Mouse (Mus musculus): Measurements from ENCODE around the gene Ubald2. TPM values are rescaled to one million over a fixed set of nuclear protein-coding genes. Genes with fewer than 3 reads are reported as not detected.
"Not testable (repeated sequence)": the region's sequence is repeated elsewhere in the genome, so short reads cannot be mapped to it uniquely, and the experiment has no call there.

The Ubald2 gene
- polyA plus RNA-seq, 1 experiment = 76.4 TPM

- H3K4me3 ChIP-seq (ENCODE audit: control insufficient read depth, low read depth, low read length) = no peak overlapping the region
- no peak for TF ChIP-seq CTCF (IDR thresholded peaks at IDR 0.05; ENCODE audit: control insufficient read depth, insufficient read depth, insufficient replicate concordance, low read depth, low read length)
- no peak for TF ChIP-seq POLR2A (IDR thresholded peaks at IDR 0.05; ENCODE audit: control insufficient read depth, low read depth, low read length)
- H3K4me1 ChIP-seq (ENCODE audit: control insufficient read depth, insufficient read depth, low read length) = peaks cover 13% of the 10 kb centered on the region
- no peaks in the 10 kb centered on the region for H3K27me3 ChIP-seq (ENCODE audit: control insufficient read depth, insufficient read depth, low read length)
- no peak overlapping the region for H3K27ac ChIP-seq (ENCODE audit: control insufficient read depth, insufficient read depth, low read depth, low read length)
- H3K36me3 ChIP-seq (ENCODE audit: control insufficient read depth, insufficient read depth, low read length) = no peaks in the 10 kb centered on the region
These were observed 24.9 kb upstream of the Ubald2 start for GRCm38 (mm10) chr11:116409008-116409407.

- not testable (repeated sequence) for H3K4me3 ChIP-seq (ENCODE audit: control insufficient read depth, low read depth, low read length); H3K27me3 ChIP-seq (ENCODE audit: control insufficient read depth, insufficient read depth, low read length); H3K36me3 ChIP-seq (ENCODE audit: control insufficient read depth, insufficient read depth, low read length); H3K27ac ChIP-seq (ENCODE audit: control insufficient read depth, insufficient read depth, low read depth, low read length)
- H3K4me1 ChIP-seq (ENCODE audit: control insufficient read depth, insufficient read depth, low read length) = peaks cover 13% of the 10 kb centered on the region
These were observed 23.5 kb upstream of the Ubald2 start for GRCm38 (mm10) chr11:116410415-116410814.

GRCm38 (mm10) chr11:116411582-116411981 is 22.3 kb upstream of the Ubald2 start:
- Histone ChIP-seq H3K27me3 (ENCODE audit: control insufficient read depth, insufficient read depth, low read length) (no peaks in the 10 kb centered on the region), H3K27ac (ENCODE audit: control insufficient read depth, insufficient read depth, low read depth, low read length) (no peak overlapping the region), H3K4me1 (ENCODE audit: control insufficient read depth, insufficient read depth, low read length) (peaks cover 13% of the 10 kb centered on the region), H3K36me3 (ENCODE audit: control insufficient read depth, insufficient read depth, low read length) (no peaks in the 10 kb centered on the region), H3K4me3 (ENCODE audit: control insufficient read depth, low read depth, low read length) (no peak overlapping the region)
- TF ChIP-seq CTCF (IDR thresholded peaks at IDR 0.05; ENCODE audit: control insufficient read depth, insufficient read depth, insufficient replicate concordance, low read depth, low read length) (no peak), POLR2A (IDR thresholded peaks at IDR 0.05; ENCODE audit: control insufficient read depth, low read depth, low read length) (no peak)

- Histone ChIP-seq H3K27me3 (ENCODE audit: control insufficient read depth, insufficient read depth, low read length) (no peaks in the 10 kb centered on the region), H3K27ac (ENCODE audit: control insufficient read depth, insufficient read depth, low read depth, low read length) (peak overlapping the region; percentile 75), H3K36me3 (ENCODE audit: control insufficient read depth, insufficient read depth, low read length) (no peaks in the 10 kb centered on the region), H3K4me1 (ENCODE audit: control insufficient read depth, insufficient read depth, low read length) (peaks cover 13% of the 10 kb centered on the region), H3K4me3 (ENCODE audit: control insufficient read depth, low read depth, low read length) (peak overlapping the region; percentile 92)
- TF ChIP-seq CTCF (IDR thresholded peaks at IDR 0.05; ENCODE audit: control insufficient read depth, insufficient read depth, insufficient replicate concordance, low read depth, low read length) (no peak), POLR2A (IDR thresholded peaks at IDR 0.05; ENCODE audit: control insufficient read depth, low read depth, low read length) (no peak)
These were observed 21.7 kb upstream of the Ubald2 start for GRCm38 (mm10) chr11:116412028-116412827.

- Histone ChIP-seq H3K27me3 (ENCODE audit: control insufficient read depth, insufficient read depth, low read length) (no peaks in the 10 kb centered on the region), H3K36me3 (ENCODE audit: control insufficient read depth, insufficient read depth, low read length) (no peaks in the 10 kb centered on the region), H3K4me3 (ENCODE audit: control insufficient read depth, low read depth, low read length) (peak within 1 kb of the TSS; percentile 92), H3K27ac (ENCODE audit: control insufficient read depth, insufficient read depth, low read depth, low read length) (peak within 1 kb of the TSS; percentile 75), H3K4me1 (ENCODE audit: control insufficient read depth, insufficient read depth, low read length) (peaks cover 13% of the 10 kb centered on the region)
- TF ChIP-seq CTCF (IDR thresholded peaks at IDR 0.05; ENCODE audit: control insufficient read depth, insufficient read depth, insufficient replicate concordance, low read depth, low read length) (no peak), POLR2A (IDR thresholded peaks at IDR 0.05; ENCODE audit: control insufficient read depth, low read depth, low read length) (peak; percentile 22; the same call in 1 of the 2 replicates)
These were observed 20.8 kb upstream of the Ubald2 start, which contains the start of gene Rnf157 for GRCm38 (mm10) chr11:116412904-116413630. Rnf157 (minus strand) TSS chr11:116413032.

GRCm38 (mm10) chr11:116413631-116414022 is 20.3 kb upstream of the Ubald2 start:
- Histone ChIP-seq H3K27ac (ENCODE audit: control insufficient read depth, insufficient read depth, low read depth, low read length) (peak overlapping the region; percentile 55), H3K4me1 (ENCODE audit: control insufficient read depth, insufficient read depth, low read length) (peaks cover 13% of the 10 kb centered on the region), H3K36me3 (ENCODE audit: control insufficient read depth, insufficient read depth, low read length) (no peaks in the 10 kb centered on the region), H3K4me3 (ENCODE audit: control insufficient read depth, low read depth, low read length) (peak overlapping the region; percentile 88; the same call in 1 of the 2 replicates), H3K27me3 (ENCODE audit: control insufficient read depth, insufficient read depth, low read length) (no peaks in the 10 kb centered on the region)
- TF ChIP-seq POLR2A (IDR thresholded peaks at IDR 0.05; ENCODE audit: control insufficient read depth, low read depth, low read length) (no peak), CTCF (IDR thresholded peaks at IDR 0.05; ENCODE audit: control insufficient read depth, insufficient read depth, insufficient replicate concordance, low read depth, low read length) (no peak)

GRCm38 (mm10) chr11:116416196-116416943 is 17.5 kb upstream of the Ubald2 start:
- Histone ChIP-seq H3K27me3 (ENCODE audit: control insufficient read depth, insufficient read depth, low read length) (no peaks in the 10 kb centered on the region), H3K36me3 (ENCODE audit: control insufficient read depth, insufficient read depth, low read length) (no peaks in the 10 kb centered on the region), H3K4me1 (ENCODE audit: control insufficient read depth, insufficient read depth, low read length) (peaks cover 13% of the 10 kb centered on the region), H3K27ac (ENCODE audit: control insufficient read depth, insufficient read depth, low read depth, low read length) (no peak overlapping the region), H3K4me3 (ENCODE audit: control insufficient read depth, low read depth, low read length) (no peak overlapping the region)
- TF ChIP-seq CTCF (IDR thresholded peaks at IDR 0.05; ENCODE audit: control insufficient read depth, insufficient read depth, insufficient replicate concordance, low read depth, low read length) (no peak), POLR2A (IDR thresholded peaks at IDR 0.05; ENCODE audit: control insufficient read depth, low read depth, low read length) (no peak)
